Mouse (Mus musculus): ENCODE measurements at regions not wholly inside any gene's neighbourhood (a gene's known extent, or its start where the extent isn't known, plus 50 kb on each side); places are given as distances from the start of the nearest gene placed in this dataset.

DNA sequence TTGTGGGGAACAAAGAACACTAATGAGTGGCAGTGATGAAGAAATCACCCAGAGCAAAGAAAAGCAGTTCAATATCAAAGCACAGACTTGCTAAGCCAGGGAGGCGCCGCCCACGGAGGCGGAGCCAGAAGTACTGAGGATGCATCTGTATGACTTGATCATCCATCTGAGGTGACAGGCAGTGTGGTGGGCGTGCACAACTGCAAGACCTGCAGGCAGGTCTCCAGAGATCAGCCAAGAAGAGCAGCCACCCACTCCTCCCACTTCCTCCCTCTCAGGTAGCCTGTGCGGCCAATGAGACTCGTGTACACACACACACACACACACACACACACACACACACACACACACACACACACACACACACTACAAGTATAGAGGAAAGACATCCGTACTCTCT is 71.9 kb downstream of the Ier5 start:
- no peak overlapping the region for H3K4me3 ChIP-seq (ENCODE audit: insufficient read depth, low read length)
- no peak overlapping the region for H3K27ac ChIP-seq (ENCODE audit: insufficient read depth, low read depth, low read length)
- TF ChIP-seq POLR2A (IDR thresholded peaks at IDR 0.05; ENCODE audit: borderline replicate concordance, low read depth, low read length) (no peak), CTCF (IDR thresholded peaks at IDR 0.05; ENCODE audit: low read depth, low read length) (no peak)
- H3K4me1 ChIP-seq (ENCODE audit: control insufficient read depth, insufficient read depth, low read length) = peaks cover 18% of the 10 kb centered on the region

DNA sequence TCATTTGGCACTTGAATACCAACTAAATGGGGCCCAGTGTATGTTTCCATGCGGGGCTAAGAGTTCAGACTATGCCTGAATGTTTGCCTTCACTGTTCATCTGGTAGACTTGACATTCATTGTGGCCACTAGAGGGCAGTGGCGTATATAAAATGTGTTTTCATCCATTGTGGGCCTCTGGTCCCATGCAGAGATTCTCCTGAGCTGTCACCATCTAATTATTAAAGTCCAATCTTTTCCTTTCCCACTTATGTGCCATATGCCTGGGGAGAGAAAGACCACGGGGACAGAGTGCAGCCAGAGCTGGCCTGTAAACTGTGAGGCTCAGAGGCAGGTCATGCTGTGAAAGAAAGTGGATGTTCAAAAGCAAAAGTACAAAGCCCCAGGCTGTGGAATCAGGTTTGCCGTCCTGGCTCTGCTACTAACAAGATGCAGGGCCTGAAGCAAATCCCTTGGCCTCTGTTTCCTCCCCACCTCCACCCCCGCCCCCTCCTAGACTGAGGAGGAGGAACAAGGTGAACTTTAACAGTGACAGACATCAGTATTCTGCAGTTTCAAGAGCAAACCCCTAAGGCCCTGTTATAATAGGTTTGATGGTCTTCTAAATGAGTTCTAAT is 73.5 kb downstream of the Ier5 start:
- Histone ChIP-seq H3K27ac (ENCODE audit: insufficient read depth, low read depth, low read length) (no peak overlapping the region), H3K4me1 (ENCODE audit: control insufficient read depth, insufficient read depth, low read length) (peaks cover 18% of the 10 kb centered on the region), H3K4me3 (ENCODE audit: insufficient read depth, low read length) (no peak overlapping the region)
- TF ChIP-seq POLR2A (IDR thresholded peaks at IDR 0.05; ENCODE audit: borderline replicate concordance, low read depth, low read length) (no peak), CTCF (IDR thresholded peaks at IDR 0.05; ENCODE audit: low read depth, low read length) (peak; percentile 24; the same call in 1 of the 2 replicates)

DNA sequence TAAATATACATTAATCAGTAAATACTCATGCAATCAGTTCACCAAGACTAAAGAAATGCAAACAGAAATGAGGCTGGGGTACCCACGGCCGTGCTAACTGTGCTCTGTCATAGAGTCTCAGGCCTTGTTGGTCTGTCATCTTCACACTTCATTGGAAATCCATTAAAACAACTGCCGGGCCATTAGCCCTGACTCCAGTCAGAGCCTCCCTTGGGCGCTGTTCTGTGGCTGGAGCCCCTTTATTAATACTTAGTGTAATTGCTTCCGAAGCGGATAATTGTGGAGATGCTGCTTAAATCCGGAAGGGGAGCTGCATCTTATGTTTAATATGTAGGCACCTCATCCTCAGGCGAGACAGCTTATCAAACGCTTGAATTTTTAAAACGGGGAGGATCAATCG is 76.1 kb downstream of the Ier5 start:
- Histone ChIP-seq H3K4me1 (ENCODE audit: control insufficient read depth, insufficient read depth, low read length) (peaks cover 8% of the 10 kb centered on the region), H3K27ac (ENCODE audit: insufficient read depth, low read depth, low read length) (no peak overlapping the region), H3K4me3 (ENCODE audit: insufficient read depth, low read length) (no peak overlapping the region)
- TF ChIP-seq CTCF (IDR thresholded peaks at IDR 0.05; ENCODE audit: low read depth, low read length) (no peak), POLR2A (IDR thresholded peaks at IDR 0.05; ENCODE audit: borderline replicate concordance, low read depth, low read length) (no peak)

DNA sequence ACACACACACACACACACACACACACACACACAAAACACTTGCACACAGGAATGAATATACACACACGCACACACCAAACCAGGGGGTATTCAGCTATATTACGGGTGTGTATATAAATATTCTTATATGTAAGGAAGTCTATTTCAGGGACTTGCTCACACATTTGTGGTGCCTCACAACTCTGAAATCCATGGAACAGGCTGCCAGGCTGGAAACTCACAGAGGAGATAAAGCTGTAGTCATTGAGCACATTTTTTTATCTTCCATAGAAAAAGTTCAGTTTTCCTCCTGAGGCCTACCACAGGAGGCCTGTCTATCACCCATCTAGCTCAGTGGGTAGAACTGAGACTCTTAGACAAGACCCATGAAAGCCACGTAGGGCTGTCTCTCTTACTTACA is 83.8 kb downstream of the Ier5 start:
- Histone ChIP-seq H3K4me1 (ENCODE audit: control insufficient read depth, insufficient read depth, low read length) (peaks cover 7% of the 10 kb centered on the region), H3K27ac (ENCODE audit: insufficient read depth, low read depth, low read length) (no peak overlapping the region), H3K4me3 (ENCODE audit: insufficient read depth, low read length) (no peak overlapping the region)
- TF ChIP-seq POLR2A (IDR thresholded peaks at IDR 0.05; ENCODE audit: borderline replicate concordance, low read depth, low read length) = no peak
- TF ChIP-seq CTCF (IDR thresholded peaks at IDR 0.05; ENCODE audit: low read depth, low read length) = no peak

DNA sequence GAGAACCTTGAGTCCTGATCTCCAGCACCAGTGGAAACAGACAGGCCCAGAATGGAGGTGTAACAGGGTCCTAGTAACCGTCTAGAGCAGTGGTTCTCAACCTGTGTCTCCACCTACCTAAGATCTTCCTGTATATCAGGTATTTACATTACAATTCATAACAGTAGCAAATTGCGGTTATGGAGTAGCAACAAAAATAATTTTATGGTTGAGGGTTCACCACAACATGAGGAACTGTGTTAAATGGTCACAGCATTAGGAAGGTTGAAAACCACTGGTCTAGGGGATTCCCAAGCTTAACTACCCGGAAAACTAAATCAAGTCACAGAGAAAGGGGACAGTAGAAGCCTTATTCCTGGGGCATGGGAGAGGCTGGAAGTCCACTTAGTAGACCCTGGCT is 84.5 kb downstream of the Ier5 start:
- Histone ChIP-seq H3K27ac (ENCODE audit: insufficient read depth, low read depth, low read length) (no peak overlapping the region), H3K4me1 (ENCODE audit: control insufficient read depth, insufficient read depth, low read length) (peaks cover 7% of the 10 kb centered on the region), H3K4me3 (ENCODE audit: insufficient read depth, low read length) (no peak overlapping the region)
- TF ChIP-seq CTCF (IDR thresholded peaks at IDR 0.05; ENCODE audit: low read depth, low read length) = no peak
- no peak for TF ChIP-seq POLR2A (IDR thresholded peaks at IDR 0.05; ENCODE audit: borderline replicate concordance, low read depth, low read length)

DNA sequence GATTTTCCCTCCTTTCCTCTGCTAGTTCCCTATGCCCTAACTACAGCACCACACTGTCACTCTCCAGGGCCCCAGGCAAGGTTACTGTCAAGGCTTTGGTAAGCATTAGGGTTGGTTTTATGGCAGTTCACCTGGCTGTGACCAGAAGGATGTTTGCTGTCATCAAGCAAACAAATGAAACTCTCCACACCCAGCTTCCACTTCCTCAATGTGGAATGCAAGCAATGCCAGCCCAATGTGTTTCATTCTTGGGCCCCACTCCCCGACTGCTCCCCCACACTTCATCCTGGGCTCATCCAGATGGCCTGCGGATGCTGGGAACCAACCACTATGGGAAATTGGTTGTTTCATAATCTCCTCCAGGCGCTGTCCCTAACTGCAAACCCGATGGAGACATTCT is 85.7 kb downstream of the Ier5 start:
- Histone ChIP-seq H3K4me3 (ENCODE audit: insufficient read depth, low read length) (no peak overlapping the region), H3K4me1 (ENCODE audit: control insufficient read depth, insufficient read depth, low read length) (peaks cover 7% of the 10 kb centered on the region), H3K27ac (ENCODE audit: insufficient read depth, low read depth, low read length) (no peak overlapping the region)
- TF ChIP-seq CTCF (IDR thresholded peaks at IDR 0.05; ENCODE audit: low read depth, low read length) (no peak), POLR2A (IDR thresholded peaks at IDR 0.05; ENCODE audit: borderline replicate concordance, low read depth, low read length) (no peak)

DNA sequence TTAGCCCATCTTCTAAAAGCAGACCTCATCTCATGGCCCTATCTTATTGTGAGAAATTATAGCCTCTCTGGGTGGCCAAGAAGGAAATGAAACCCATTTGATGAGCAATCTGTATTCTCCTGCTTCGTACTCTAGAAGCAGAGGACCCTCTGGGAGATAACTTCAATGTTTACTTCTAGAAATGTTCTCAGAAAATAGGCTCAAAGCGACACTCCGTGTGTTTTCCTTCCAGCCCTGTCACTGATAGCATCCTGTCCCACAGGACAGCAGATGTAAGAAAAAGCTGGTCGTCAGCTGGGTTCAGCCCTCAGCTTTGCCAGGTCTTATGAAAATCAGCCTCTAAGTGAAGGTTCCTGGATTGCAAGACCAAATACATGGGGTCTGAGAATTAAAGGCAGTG is 86.1 kb downstream of the Ier5 start:
- H3K4me1 ChIP-seq (ENCODE audit: control insufficient read depth, insufficient read depth, low read length) = peaks cover 7% of the 10 kb centered on the region
- no peak overlapping the region for H3K4me3 ChIP-seq (ENCODE audit: insufficient read depth, low read length)
- H3K27ac ChIP-seq (ENCODE audit: insufficient read depth, low read depth, low read length) = no peak overlapping the region
- no peak for TF ChIP-seq CTCF (IDR thresholded peaks at IDR 0.05; ENCODE audit: low read depth, low read length)
- TF ChIP-seq POLR2A (IDR thresholded peaks at IDR 0.05; ENCODE audit: borderline replicate concordance, low read depth, low read length) = no peak

DNA sequence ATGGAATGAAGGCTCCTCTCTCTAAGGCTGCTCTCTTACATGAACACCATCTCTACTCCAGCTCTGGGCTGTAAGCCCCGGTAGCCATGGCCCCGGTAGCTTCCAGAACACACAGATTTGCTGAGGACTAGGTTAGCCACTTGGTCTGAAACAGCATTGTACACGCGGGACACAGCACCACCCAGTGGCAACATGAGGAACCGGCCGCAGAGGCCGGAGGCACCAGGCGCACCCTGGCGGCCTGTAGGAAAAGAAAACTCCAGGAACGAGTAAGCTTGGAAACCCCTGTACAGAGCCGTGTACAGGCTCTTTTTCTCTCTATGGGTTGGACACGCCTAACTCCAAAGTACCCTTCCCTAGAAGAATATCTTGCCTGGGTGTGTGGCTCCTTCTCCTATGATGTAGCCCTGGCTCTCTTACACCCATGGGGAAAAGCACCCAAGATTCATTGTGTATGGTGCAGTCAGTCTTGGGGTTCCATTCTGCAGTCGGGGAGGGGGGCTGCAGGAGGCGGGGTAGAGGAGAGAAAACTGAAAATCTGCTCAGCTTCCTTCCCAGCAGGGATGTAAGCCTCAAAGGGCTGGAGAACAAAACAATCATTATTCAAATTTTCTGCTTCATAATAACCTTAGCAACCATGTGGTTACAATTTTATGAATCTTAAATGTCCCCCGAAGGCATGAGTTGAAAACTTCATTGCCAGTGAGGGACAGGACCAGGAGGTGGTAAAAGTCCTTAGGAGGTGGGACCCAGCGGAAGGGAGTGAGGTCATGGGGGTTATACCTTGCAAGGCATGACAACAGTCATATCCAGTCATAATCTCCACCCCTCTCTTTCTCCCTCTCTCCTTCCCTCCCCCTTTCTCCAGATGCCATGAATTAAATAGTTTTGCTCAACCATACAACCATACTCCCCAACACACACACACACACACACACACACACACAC is 92.6 kb downstream of the Ier5 start:
- Histone ChIP-seq H3K4me3 (ENCODE audit: insufficient read depth, low read length) (no peak overlapping the region), H3K4me1 (ENCODE audit: control insufficient read depth, insufficient read depth, low read length) (no peaks in the 10 kb centered on the region), H3K27ac (ENCODE audit: insufficient read depth, low read depth, low read length) (no peak overlapping the region)
- TF ChIP-seq POLR2A (IDR thresholded peaks at IDR 0.05; ENCODE audit: borderline replicate concordance, low read depth, low read length) (no peak), CTCF (IDR thresholded peaks at IDR 0.05; ENCODE audit: low read depth, low read length) (peak; percentile 100)

DNA sequence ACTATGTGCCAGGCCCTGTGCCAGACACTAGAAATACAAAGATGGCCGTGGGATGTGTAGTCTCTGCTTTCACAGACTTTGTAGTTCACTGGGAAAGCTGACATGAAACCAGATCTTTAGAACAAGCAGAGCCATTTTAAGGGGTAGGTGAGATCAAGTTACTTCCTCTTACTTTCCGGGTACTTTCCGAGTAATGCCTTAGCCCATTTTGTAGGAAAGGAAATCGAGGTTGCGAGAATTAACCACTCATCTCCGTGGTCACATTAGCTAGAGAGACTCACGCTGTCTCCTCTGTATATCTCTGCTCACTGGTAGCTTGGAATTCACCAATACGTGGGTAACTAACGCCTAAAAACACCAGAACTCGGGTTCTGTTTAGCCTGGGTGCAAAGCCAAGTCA is 93.3 kb downstream of the Ier5 start:
- Histone ChIP-seq H3K4me3 (ENCODE audit: insufficient read depth, low read length) (no peak overlapping the region), H3K27ac (ENCODE audit: insufficient read depth, low read depth, low read length) (no peak overlapping the region), H3K4me1 (ENCODE audit: control insufficient read depth, insufficient read depth, low read length) (no peaks in the 10 kb centered on the region)
- TF ChIP-seq CTCF (IDR thresholded peaks at IDR 0.05; ENCODE audit: low read depth, low read length) (no peak), POLR2A (IDR thresholded peaks at IDR 0.05; ENCODE audit: borderline replicate concordance, low read depth, low read length) (no peak)

DNA sequence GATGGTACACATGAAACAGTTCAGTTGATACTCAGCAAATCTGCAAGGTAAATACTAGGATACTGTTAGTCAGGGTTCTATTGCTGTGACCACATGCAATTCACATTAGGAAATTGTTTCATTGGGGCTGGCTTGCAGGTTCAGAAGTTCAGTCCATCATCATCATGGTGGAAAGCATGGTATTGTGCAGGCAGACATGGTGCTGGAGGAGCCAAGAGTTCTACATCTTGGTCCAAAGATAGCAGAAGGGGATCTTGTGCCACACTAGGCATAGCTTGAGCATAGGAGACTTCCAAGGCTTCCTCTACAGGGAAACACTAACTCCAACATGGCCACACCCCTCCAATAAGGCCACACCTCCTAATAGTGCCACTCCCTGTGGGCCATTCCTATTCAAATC is 99.1 kb downstream of the Ier5 start:
- TF ChIP-seq POLR2A (IDR thresholded peaks at IDR 0.05; ENCODE audit: borderline replicate concordance, low read depth, low read length) (no peak), CTCF (IDR thresholded peaks at IDR 0.05; ENCODE audit: low read depth, low read length) (no peak)
- Histone ChIP-seq H3K4me1 (ENCODE audit: control insufficient read depth, insufficient read depth, low read length) (no peaks in the 10 kb centered on the region), H3K4me3 (ENCODE audit: insufficient read depth, low read length) (no peak overlapping the region)

More for the DNA sequence above, 99.1 kb downstream of the Ier5 start:
- no peak overlapping the region for H3K27ac ChIP-seq (ENCODE audit: insufficient read depth, low read depth, low read length)

Data from bone marrow macrophage, adult 2 months (primary cell).